Comparison of ENCODE assay signal across 16 mouse cellular contexts in the genomic region with DNA sequence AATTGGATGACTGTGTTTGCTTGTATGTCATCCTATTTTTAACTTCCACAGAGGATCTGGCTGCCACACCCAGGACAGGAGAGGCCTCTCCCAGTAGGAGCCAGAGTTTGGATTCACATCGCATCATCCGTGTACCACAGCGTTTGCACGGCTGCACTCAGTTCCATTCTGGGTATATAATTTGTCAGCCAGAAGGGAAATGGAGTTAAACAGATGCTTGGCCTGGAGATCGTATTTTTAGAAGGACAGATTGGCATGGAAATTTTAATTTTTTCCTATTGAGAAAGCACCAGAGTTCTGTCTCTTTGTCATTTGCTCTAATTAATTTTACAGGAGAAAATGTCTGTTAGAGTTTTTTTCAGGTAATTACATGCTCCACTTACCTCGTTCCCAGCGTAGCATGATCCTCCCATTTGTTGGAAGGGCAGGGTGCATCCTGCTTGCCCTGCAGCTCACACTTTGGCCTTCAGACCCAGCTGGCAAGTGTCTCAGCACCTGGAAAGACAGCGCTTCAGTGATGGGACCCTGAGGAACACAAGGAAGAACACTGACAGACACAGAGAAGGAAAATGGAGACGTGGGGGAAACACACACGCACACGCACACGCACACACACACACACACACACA. TPM values are rescaled to one million over a fixed set of nuclear protein-coding genes. Genes with fewer than 3 reads are reported as not detected.
DNase-seq lines count a peak whose midpoint lies in the region; ATAC-seq and TF ChIP-seq lines count a peak whose summit lies in the region.
"Had no signal": no experiment of that assay in that cellular context is flagged by ENCODE, and none has a peak within 500 bp of the region (broad histone marks: within the 10 kb centered on the region; RNA-seq: fewer than 3 reads in every experiment).

No protein-coding gene starts in this region.

- no peak for TF ChIP-seq EP300 in lung, postnatal 0 days (IDR thresholded peaks at IDR 0.05)

- no peaks in the 10 kb centered on the region for H3K9me3 ChIP-seq in hindbrain, embryonic 15.5 days
- H3K9me3 ChIP-seq in hindbrain, embryonic 11.5 days (ENCODE audit: control insufficient read depth, low read length): no peaks in the 10 kb centered on the region
- H3K9me3 ChIP-seq in lung, postnatal 0 days (ENCODE audit: low read length): no peaks in the 10 kb centered on the region
- H3K9me3 ChIP-seq in neural tube, embryonic 15.5 days (replicated peaks): no peaks in the 10 kb centered on the region
- H3K9me3 ChIP-seq: embryonic facial prominence, embryonic 12.5 days had no signal

- H3K27ac ChIP-seq in hindbrain, embryonic 15.5 days (replicated peaks): 0 out of 2 replicates have a peak overlapping the region, but pooled peaks have one; percentile 43
- no peak overlapping the region for H3K27ac ChIP-seq in hindbrain, embryonic 11.5 days (ENCODE audit: low read depth, low read length)
- H3K27ac ChIP-seq in lung, postnatal 0 days (ENCODE audit: low read length): no peak overlapping the region
- H3K27ac ChIP-seq in neural tube, embryonic 15.5 days (replicated peaks): peak overlapping the region; percentile 60; the same call in 1 of the 2 replicates
- H3K27ac ChIP-seq: embryonic facial prominence, embryonic 12.5 days had no signal

- no peak for TF ChIP-seq CTCF in lung, postnatal 0 days (IDR thresholded peaks at IDR 0.05)

- no peak overlapping the region for H3K4me3 ChIP-seq in hindbrain, embryonic 15.5 days
- no peak overlapping the region for H3K4me3 ChIP-seq in hindbrain, embryonic 11.5 days (ENCODE audit: low read depth, low read length)
- H3K4me3 ChIP-seq in lung, postnatal 0 days (ENCODE audit: low read depth, low read length): no peak overlapping the region
- no peak overlapping the region for H3K4me3 ChIP-seq in neural tube, embryonic 15.5 days (replicated peaks)
- H3K4me3 ChIP-seq: embryonic facial prominence, embryonic 12.5 days had no signal

- no peak overlapping the region for H3K9ac ChIP-seq in hindbrain, embryonic 15.5 days
- no peak overlapping the region for H3K9ac ChIP-seq in hindbrain, embryonic 11.5 days (ENCODE audit: low read depth, low read length)
- H3K9ac ChIP-seq in lung, postnatal 0 days (replicated peaks; ENCODE audit: low read depth): no peak overlapping the region
- no peak overlapping the region for H3K9ac ChIP-seq in neural tube, embryonic 15.5 days (replicated peaks)
- H3K9ac ChIP-seq: embryonic facial prominence, embryonic 12.5 days; liver, postnatal 0 days had no signal

- peak; percentile 66 for ATAC-seq in frontal cortex, adult (ENCODE audit: low TSS enrichment)
- ATAC-seq in hindbrain, embryonic 15.5 days (ENCODE audit: low FRiP score, low read depth): no peak
- no peak for ATAC-seq in hindbrain, embryonic 11.5 days (ENCODE audit: low FRiP score)
- ATAC-seq in lung, postnatal 0 days: 0 out of 2 replicates have a peak, but pooled peaks have one; percentile 3
- ATAC-seq in neural tube, embryonic 15.5 days (ENCODE audit: low FRiP score): no peak
- ATAC-seq: inflammation-experienced regulatory T-cells, adult 6 months; liver, postnatal 0 days had no signal

- peaks cover 10% of the 10 kb centered on the region for H3K36me3 ChIP-seq in hindbrain, embryonic 15.5 days
- no peaks in the 10 kb centered on the region; the same call in 1 of the 2 replicates for H3K36me3 ChIP-seq in hindbrain, embryonic 11.5 days (ENCODE audit: control insufficient read depth, insufficient read depth, low read length)
- H3K36me3 ChIP-seq in lung, postnatal 0 days (ENCODE audit: insufficient read depth, low read length): no peaks in the 10 kb centered on the region
- H3K36me3 ChIP-seq in neural tube, embryonic 15.5 days: peaks cover 16% of the 10 kb centered on the region; the same call in 1 of the 2 replicates

- H3K4me2 ChIP-seq in hindbrain, embryonic 15.5 days: no peak overlapping the region
- H3K4me2 ChIP-seq in hindbrain, embryonic 11.5 days (replicated peaks; ENCODE audit: low read depth, low read length): no peak overlapping the region
- no peak overlapping the region for H3K4me2 ChIP-seq in lung, postnatal 0 days (replicated peaks; ENCODE audit: low read depth, low read length)
- H3K4me2 ChIP-seq in neural tube, embryonic 15.5 days: no peak overlapping the region
- H3K4me2 ChIP-seq: embryonic facial prominence, embryonic 12.5 days had no signal

- peaks cover 26% of the 10 kb centered on the region for H3K4me1 ChIP-seq in hindbrain, embryonic 15.5 days (replicated peaks)
- H3K4me1 ChIP-seq in hindbrain, embryonic 11.5 days (replicated peaks; ENCODE audit: control insufficient read depth, insufficient read depth, low read length): no peaks in the 10 kb centered on the region
- H3K4me1 ChIP-seq in lung, postnatal 0 days (ENCODE audit: insufficient read depth, low read depth, low read length): peaks cover 9% of the 10 kb centered on the region; the same call in 1 of the 2 replicates
- H3K4me1 ChIP-seq in neural tube, embryonic 15.5 days: peaks cover 9% of the 10 kb centered on the region
- H3K4me1 ChIP-seq: embryonic facial prominence, embryonic 12.5 days had no signal

- no peak for DNase-seq in frontal cortex, postnatal 14 days (ENCODE audit: low spot score in 2 of 2)
- no peak for DNase-seq in hindbrain, embryonic 11.5 days (ENCODE audit: low spot score)
- DNase-seq in lung, postnatal 0 days (ENCODE audit: low spot score): no peak
- DNase-seq in lung, postnatal 4 days: no peak
- DNase-seq in T-cell, adult 2 months (ENCODE audit: low spot score): no peak
- DNase-seq: adrenal gland, postnatal 25 days; gastrocnemius, postnatal 25 days; liver, postnatal 0 days; thymus, adult 18-20 months had no signal

- 60% methylated on average over 11 of the region's 12 CpGs for WGBS in hindbrain, embryonic 15.5 days
- WGBS in hindbrain, embryonic 11.5 days: 86% methylated on average over 12 of the region's 12 CpGs
- 84% methylated on average over 12 of the region's 12 CpGs for WGBS in lung, postnatal 0 days
- WGBS in neural tube, embryonic 15.5 days: 66% methylated on average over 12 of the region's 12 CpGs

- H3K27me3 ChIP-seq in hindbrain, embryonic 15.5 days: no peaks in the 10 kb centered on the region
- no peaks in the 10 kb centered on the region for H3K27me3 ChIP-seq in hindbrain, embryonic 11.5 days (ENCODE audit: control insufficient read depth, insufficient read depth, low read length)
- H3K27me3 ChIP-seq in lung, postnatal 0 days (replicated peaks; ENCODE audit: insufficient read depth, low read length): no peaks in the 10 kb centered on the region
- no peaks in the 10 kb centered on the region for H3K27me3 ChIP-seq in neural tube, embryonic 15.5 days (replicated peaks)
- H3K27me3 ChIP-seq: embryonic facial prominence, embryonic 12.5 days had no signal

RNA-seq across cellular contexts. Expression of gene Tcp10a, which starts 37.9 kb away (rescaled TPM):
- not detected in 2 replicates for polyA plus RNA-seq in hindbrain, embryonic 15.5 days (2015; fragmentation: Nextera tagmentation; extraction: Ambion mirVana)
- polyA plus RNA-seq in hindbrain, embryonic 11.5 days (2014; fragmentation: Nextera tagmentation; extraction: Ambion mirVana): not detected in 2 replicates
- not detected in 2 replicates for polyA plus RNA-seq in lung, postnatal 0 days (2015; fragmentation: Nextera tagmentation; extraction: Ambion mirVana)
- not detected in 2 replicates for polyA plus RNA-seq in neural tube, embryonic 15.5 days (2015; fragmentation: Nextera tagmentation; extraction: Ambion mirVana)
- polyA plus RNA-seq: C2C12; embryonic facial prominence, embryonic 12.5 days; inflammation-experienced regulatory T-cells, adult 6 months; limb, embryonic 14.5 days; liver, postnatal 0 days had no signal

Comparison
In these comparisons a context has a peak if more than half of its experiments do, and no peak if none do; other contexts are left out.
1. H3K27ac ChIP-seq: peak in hindbrain, embryonic 15.5 days (single experiment) and neural tube, embryonic 15.5 days (single experiment); none in hindbrain, embryonic 11.5 days (single experiment) and lung, postnatal 0 days (single experiment).
2. ATAC-seq: peak in frontal cortex, adult (single experiment) and lung, postnatal 0 days (single experiment); none in hindbrain, embryonic 15.5 days (single experiment), hindbrain, embryonic 11.5 days (single experiment) and neural tube, embryonic 15.5 days (single experiment).